Mouse (Mus musculus) liver, postnatal 0 days (tissue): ENCODE data around the gene Ppp1r15b.

ENCODE experiments used
- CTCF ChIP-seq: sonication (generic); IDR thresholded peaks from 2 replicates; pipeline ENCODE4 v1.5.1; 2016; ENCODE audit warnings: antibody characterized with exemption, low read depth
- EP300 ChIP-seq: IDR thresholded peaks from 2 replicates; pipeline ENCODE4 v1.6.1; 2016; ENCODE audit warnings: antibody characterized with exemption, low read depth, mild to moderate bottlenecking

- no peak for TF ChIP-seq CTCF
- no peak for TF ChIP-seq EP300
These were observed 14.8 kb upstream of the Ppp1r15b start for GRCm38 (mm10) chr1:133116108-133116507.
